Comparison of ENCODE assay signal across 15 mouse cellular contexts in genomic region chr10:21673831-21674230, GRCm38 (mm10).
"Had no signal": no experiment of that assay in that cellular context is flagged by ENCODE, and none has a peak within 500 bp of the region (broad histone marks: within the 10 kb centered on the region; RNA-seq: fewer than 3 reads in every experiment).

No protein-coding gene starts in this region.

- H3K4me3 ChIP-seq: limb, embryonic 12.5 days; limb, embryonic 15.5 days had no signal

- H3K27me3 ChIP-seq: limb, embryonic 12.5 days; limb, embryonic 15.5 days had no signal

- ATAC-seq: liver, postnatal 0 days; lung, postnatal 0 days had no signal

- H3K27ac ChIP-seq: limb, embryonic 12.5 days; limb, embryonic 15.5 days; liver, embryonic 14.5 days; macrophage; stomach, postnatal 0 days had no signal

- H3K36me3 ChIP-seq: limb, embryonic 12.5 days; limb, embryonic 15.5 days had no signal

- DNase-seq: kidney, postnatal 14 days; kidney, postnatal 4 days; left cerebral cortex, postnatal 4 days; liver, postnatal 0 days; lung, embryonic 14.5 days; midbrain, embryonic 14.5 days; thymus, adult 2 months; thymus, postnatal 25 days had no signal

- H3K9ac ChIP-seq: limb, embryonic 12.5 days; limb, embryonic 15.5 days; liver, embryonic 14.5 days; liver, postnatal 0 days; lung, embryonic 14.5 days had no signal

- H3K9me3 ChIP-seq: limb, embryonic 12.5 days; limb, embryonic 15.5 days had no signal

- H3K4me2 ChIP-seq: limb, embryonic 12.5 days; limb, embryonic 15.5 days; liver, embryonic 11.5 days; lung, embryonic 14.5 days had no signal
